Mouse (Mus musculus) lung, embryonic 16.5 days (tissue): ENCODE data around the gene Tsn. TPM values are rescaled to one million over a fixed set of nuclear protein-coding genes. Genes with fewer than 3 reads are reported as not detected.
A peak's percentile ranks its signal among the peaks of the same experiment; 100 is the strongest.

Source experiments
- ATAC-seq: fragments of 200-750 bp; cut with Nextera tagmentation; 2 replicates; pipeline ENCODE4 v1.8.0; 2017; ENCODE audit warnings: low read depth, mild to moderate bottlenecking, moderate library complexity
- H3K27ac ChIP-seq: fragments of 300-500 bp; sonication (generic); 2 replicates; pipeline ENCODE4 v1.5.1; 2014; ENCODE audit warnings: mild to moderate bottlenecking, control low read depth, low read length
- H3K27me3 ChIP-seq: fragments of 300-500 bp; sonication (generic); 2 replicates; pipeline ENCODE4 v1.6.1; 2014; ENCODE audit warnings: low read depth, low read length, mixed read lengths; ENCODE audit not compliant: control insufficient read depth, insufficient read depth
- H3K36me3 ChIP-seq: fragments of 300-500 bp; sonication (generic); 2 replicates; pipeline ENCODE4 v1.6.1; 2014; ENCODE audit warnings: low read length; ENCODE audit not compliant: control insufficient read depth, insufficient read depth
- H3K4me1 ChIP-seq: fragments of 300-500 bp; sonication (generic); replicated peaks from 2 replicates; pipeline ENCODE4 v1.6.1; 2014; ENCODE audit warnings: low read length, mixed read lengths; ENCODE audit not compliant: control insufficient read depth, insufficient read depth
- H3K4me2 ChIP-seq: fragments of 300-500 bp; sonication (generic); 2 replicates; pipeline ENCODE4 v1.6.1; 2014; ENCODE audit warnings: low read depth, low read length, control low read depth
- H3K4me3 ChIP-seq: fragments of 300-500 bp; sonication (generic); 2 replicates; pipeline ENCODE4 v1.5.1; 2014; ENCODE audit warnings: mild to moderate bottlenecking, low read length, control low read depth
- H3K9ac ChIP-seq: fragments of 300-500 bp; sonication (generic); 2 replicates; pipeline ENCODE4 v1.6.1; 2014; ENCODE audit warnings: low read length, control low read depth
- H3K9me3 ChIP-seq: fragments of 300-500 bp; sonication (generic); 2 replicates; pipeline ENCODE4 v1.6.1; 2016; ENCODE audit warnings: low read length; ENCODE audit not compliant: control insufficient read depth
- WGBS: fragments of 180-500 bp; shearing (Covaris S2); extraction: QIAGEN DNeasy Blood & Tissue Kit; methylation state at CpG from one replicate; pipeline ENCODE4 v1.1.7; 2014; 5-methylcytosine and 5-hydroxymethylcytosine counted together
- polyA plus RNA-seq: library from polyadenylated mRNA; unstranded; fragments of >200 nt; fragmentation: Nextera tagmentation; extraction: Ambion mirVana; gene quantifications from 2 replicates; pipeline ENCODE4 v1.2.1, GENCODE M21; 2015

Tsn gene
- 266 and 312 TPM in 2 replicates for polyA plus RNA-seq

- Histone ChIP-seq H3K4me1 (peaks cover 8% of the 10 kb centered on the region), H3K27me3 (no peaks in the 10 kb centered on the region), H3K4me2 (peak within 1 kb of the TSS; percentile 73), H3K9ac (peak within 1 kb of the TSS; percentile 97), H3K27ac (peak within 1 kb of the TSS; percentile 96), H3K36me3 (peaks cover 7% of the 10 kb centered on the region; the same call in 1 of the 2 replicates), H3K4me3 (peak within 1 kb of the TSS; percentile 88), H3K9me3 (no peaks in the 10 kb centered on the region)
- peak; percentile 9; the same call in 1 of the 2 replicates for ATAC-seq
- 30% methylated on average over 12 of the region's 12 CpGs for WGBS
Observed at GRCm38 (mm10) chr1:118311622-118312326, at the start of gene Tsn. Gene Tsn, minus strand, starts transcription at chr1:118311739.

GRCm38 (mm10) chr1:118359071-118359761 is 47.7 kb upstream of the Tsn start:
- 52% methylated on average over 6 of the region's 6 CpGs for WGBS
- no peaks in the 10 kb centered on the region for H3K27me3 ChIP-seq
- H3K9me3 ChIP-seq: no peaks in the 10 kb centered on the region
- no peak overlapping the region for H3K4me2 ChIP-seq
- no peak for ATAC-seq
- H3K36me3 ChIP-seq: no peaks in the 10 kb centered on the region
- H3K9ac ChIP-seq: no peak overlapping the region
- H3K4me3 ChIP-seq: no peak overlapping the region
- no peak overlapping the region for H3K27ac ChIP-seq
- H3K4me1 ChIP-seq: no peaks in the 10 kb centered on the region

GRCm38 (mm10) chr1:118349922-118350321 is 38.4 kb upstream of the Tsn start:
- no peaks in the 10 kb centered on the region for H3K9me3 ChIP-seq
- no peak overlapping the region for H3K4me3 ChIP-seq
- no peak overlapping the region for H3K27ac ChIP-seq
- no peak for ATAC-seq
- H3K36me3 ChIP-seq: no peaks in the 10 kb centered on the region
- no peaks in the 10 kb centered on the region for H3K27me3 ChIP-seq
- 70% methylated on average over 3 of the region's 3 CpGs for WGBS
- no peaks in the 10 kb centered on the region for H3K4me1 ChIP-seq
- H3K4me2 ChIP-seq: no peak overlapping the region
- H3K9ac ChIP-seq: no peak overlapping the region

- no peaks in the 10 kb centered on the region for H3K27me3 ChIP-seq
- no peaks in the 10 kb centered on the region for H3K9me3 ChIP-seq
- no peak overlapping the region for H3K9ac ChIP-seq
- 28% methylated on average over 6 of the region's 6 CpGs for WGBS
- H3K4me3 ChIP-seq: no peak overlapping the region
- H3K4me2 ChIP-seq: no peak overlapping the region
- H3K27ac ChIP-seq: no peak overlapping the region
- no peaks in the 10 kb centered on the region for H3K36me3 ChIP-seq
- H3K4me1 ChIP-seq: no peaks in the 10 kb centered on the region
- ATAC-seq: no peak
Observed at GRCm38 (mm10) chr1:118343649-118344435, 32.3 kb upstream of the Tsn start.

GRCm38 (mm10) chr1:118337921-118338320 is 26.4 kb upstream of the Tsn start:
- 73% methylated on average over 5 of the region's 5 CpGs for WGBS
- Histone ChIP-seq H3K27me3 (no peaks in the 10 kb centered on the region), H3K4me3 (no peak overlapping the region), H3K9ac (no peak overlapping the region), H3K9me3 (no peaks in the 10 kb centered on the region), H3K27ac (no peak overlapping the region), H3K4me1 (no peaks in the 10 kb centered on the region), H3K4me2 (no peak overlapping the region), H3K36me3 (peaks cover 9% of the 10 kb centered on the region)
- ATAC-seq: no peak

- H3K36me3 ChIP-seq: peaks cover 21% of the 10 kb centered on the region
- H3K27me3 ChIP-seq: no peaks in the 10 kb centered on the region
- H3K4me3 ChIP-seq: no peak overlapping the region
- H3K9me3 ChIP-seq: no peaks in the 10 kb centered on the region
- no peak overlapping the region for H3K9ac ChIP-seq
- no peak overlapping the region for H3K4me2 ChIP-seq
- no peak overlapping the region for H3K27ac ChIP-seq
- no peaks in the 10 kb centered on the region for H3K4me1 ChIP-seq
- ATAC-seq: no peak
Observed at GRCm38 (mm10) chr1:118335847-118336246, 24.3 kb upstream of the Tsn start.

GRCm38 (mm10) chr1:118334749-118335713 is 23.5 kb upstream of the Tsn start:
- Histone ChIP-seq H3K36me3 (peaks cover 26% of the 10 kb centered on the region), H3K9ac (no peak overlapping the region), H3K4me1 (no peaks in the 10 kb centered on the region), H3K9me3 (no peaks in the 10 kb centered on the region), H3K27me3 (no peaks in the 10 kb centered on the region), H3K4me2 (no peak overlapping the region), H3K4me3 (no peak overlapping the region), H3K27ac (no peak overlapping the region)
- ATAC-seq: no peak
- 85% methylated on average over 9 of the region's 9 CpGs for WGBS

- peak within 1 kb of the TSS; percentile 84 for H3K4me3 ChIP-seq
- ATAC-seq: peak; percentile 90
- H3K27ac ChIP-seq: no peak within 1 kb of the TSS
- H3K4me2 ChIP-seq: peak within 1 kb of the TSS; percentile 80
- WGBS: under 1% methylated on average over 37 of the region's 37 CpGs
- H3K9me3 ChIP-seq: no peaks in the 10 kb centered on the region
- H3K36me3 ChIP-seq: peaks cover 8% of the 10 kb centered on the region
- H3K27me3 ChIP-seq: no peaks in the 10 kb centered on the region
- H3K4me1 ChIP-seq: peaks cover 7% of the 10 kb centered on the region; the same call in 1 of the 2 replicates
- H3K9ac ChIP-seq: peak within 1 kb of the TSS; percentile 87
Observed at GRCm38 (mm10) chr1:118321661-118322201, 10.2 kb upstream of the Tsn start, which contains the start of gene Nifk. Gene Nifk, plus strand, starts transcription at chr1:118321839.
